Mouse (Mus musculus) spleen, postnatal 4 days (tissue): Measurements from ENCODE around the gene Lrrc15.

Experiments
- DNase-seq, 2 experiments: peaks; one replicate each; pipeline ENCODE4 v3.0.0; 2022; ENCODE audit warnings: low spot score in 2 of 2

Lrrc15 gene

DNA sequence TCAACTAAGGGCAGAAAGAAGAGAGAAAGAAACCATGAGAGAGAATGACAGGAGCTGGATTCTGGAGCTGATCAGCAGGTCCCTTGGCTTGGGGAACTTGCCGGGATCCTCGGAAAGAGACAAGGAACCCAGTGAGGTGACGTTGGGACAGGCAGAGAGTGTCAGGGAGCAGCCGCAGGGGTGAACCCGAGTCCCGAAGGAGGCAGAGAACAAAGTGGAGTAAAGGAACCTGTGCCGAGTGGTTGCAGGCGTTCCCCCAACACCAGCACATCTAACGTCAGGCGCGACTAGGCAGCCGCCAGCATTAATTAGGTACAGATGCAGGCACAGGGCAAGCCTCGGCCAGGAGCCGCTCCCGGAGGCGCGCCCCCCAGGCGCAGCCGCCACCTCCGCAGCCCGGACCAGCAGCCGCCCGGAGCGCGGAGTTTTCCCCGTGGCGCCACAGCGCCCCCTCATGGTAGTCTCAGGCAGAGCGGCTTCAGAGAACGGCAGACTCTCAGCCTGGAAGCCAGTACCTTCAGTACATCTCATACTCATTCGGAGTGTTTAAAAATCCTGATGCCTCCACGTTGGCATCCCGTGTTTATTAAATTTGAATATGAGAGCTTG lies 46.9 kb downstream of the Lrrc15 start:
- peak; percentile 75 to 94 for DNase-seq

DNA sequence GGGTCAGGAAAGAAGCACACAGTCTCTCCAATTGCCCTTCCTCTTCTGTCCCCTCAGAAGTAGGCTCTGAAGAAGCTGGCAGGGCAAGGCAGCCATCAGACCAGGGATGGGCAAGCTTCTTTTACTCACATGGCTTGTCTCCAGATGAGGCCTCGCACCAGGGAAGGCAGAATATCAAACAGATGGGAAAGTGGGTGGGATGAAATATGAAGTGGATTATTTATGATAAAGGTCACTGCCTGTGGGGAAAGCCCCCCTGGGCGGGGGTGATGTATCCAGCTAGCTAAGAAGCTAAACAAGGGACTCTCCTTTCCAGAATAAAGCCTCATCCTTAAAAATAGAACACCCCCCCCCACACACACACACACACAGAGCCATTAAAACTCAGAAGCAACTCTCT lies 47.5 kb downstream of the Lrrc15 start:
- DNase-seq: no peak

DNA sequence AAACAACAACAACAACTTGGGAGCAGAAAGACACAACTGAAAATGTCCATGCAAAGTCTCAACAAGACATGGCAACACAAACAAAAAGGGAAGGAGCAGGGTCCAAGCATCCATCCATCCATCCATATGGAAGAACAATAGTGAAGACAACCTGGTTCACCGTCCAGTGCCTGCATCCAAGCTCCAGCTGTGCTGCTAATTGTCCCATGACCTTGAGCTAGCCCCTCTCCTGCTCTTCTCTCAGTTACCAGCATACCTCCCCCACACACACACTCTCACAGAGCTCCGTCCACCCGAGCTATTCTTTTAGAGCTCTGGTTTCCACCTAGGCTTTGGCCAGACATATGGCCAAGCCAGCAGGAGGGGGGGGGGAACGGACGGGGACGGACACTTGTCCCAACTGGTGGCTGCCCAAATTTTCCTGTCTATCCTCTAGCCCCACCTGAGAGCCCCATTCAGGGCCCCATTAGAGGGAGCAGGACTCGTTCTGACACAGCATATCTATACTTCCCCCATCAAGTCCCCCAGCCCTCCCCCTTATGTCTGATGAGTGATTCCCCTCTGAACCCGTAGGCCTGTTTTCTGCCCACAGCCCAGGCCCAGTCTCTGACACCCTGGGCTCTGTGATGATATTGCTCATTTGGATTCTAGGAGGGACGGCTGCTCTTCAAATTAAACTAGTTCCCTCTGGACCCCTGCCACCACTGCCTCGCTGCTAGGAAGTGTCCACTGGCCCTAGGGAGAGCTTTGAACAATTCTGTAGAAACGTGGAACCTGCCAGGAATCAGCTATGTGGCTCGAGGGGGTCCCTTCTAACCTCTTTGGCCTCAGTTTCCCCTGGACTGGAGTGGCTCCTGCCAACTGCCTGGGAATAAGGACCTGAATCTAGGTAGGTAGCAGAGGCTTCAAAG lies 48.2 kb downstream of the Lrrc15 start:
- no peak for DNase-seq

DNA sequence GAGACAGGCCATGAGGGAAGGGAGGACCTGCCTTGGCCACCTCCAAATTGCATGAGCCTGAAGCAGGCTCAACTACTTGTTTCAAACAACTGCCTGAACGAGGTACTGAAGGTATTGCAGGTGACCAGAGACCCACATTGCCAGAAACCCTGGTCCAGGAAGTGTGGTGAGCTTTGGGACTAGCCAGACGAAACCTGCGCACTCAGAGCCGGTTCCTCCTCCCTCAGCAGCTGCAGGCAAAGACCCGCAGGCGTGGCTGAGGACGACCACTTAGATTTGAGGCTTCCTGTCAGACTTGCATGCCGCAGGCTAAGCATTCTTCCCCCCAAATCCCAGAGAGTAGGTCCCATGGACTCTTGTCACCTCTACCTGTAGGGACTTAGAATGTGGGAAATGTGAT lies 49.0 kb downstream of the Lrrc15 start:
- no peak for DNase-seq

DNA sequence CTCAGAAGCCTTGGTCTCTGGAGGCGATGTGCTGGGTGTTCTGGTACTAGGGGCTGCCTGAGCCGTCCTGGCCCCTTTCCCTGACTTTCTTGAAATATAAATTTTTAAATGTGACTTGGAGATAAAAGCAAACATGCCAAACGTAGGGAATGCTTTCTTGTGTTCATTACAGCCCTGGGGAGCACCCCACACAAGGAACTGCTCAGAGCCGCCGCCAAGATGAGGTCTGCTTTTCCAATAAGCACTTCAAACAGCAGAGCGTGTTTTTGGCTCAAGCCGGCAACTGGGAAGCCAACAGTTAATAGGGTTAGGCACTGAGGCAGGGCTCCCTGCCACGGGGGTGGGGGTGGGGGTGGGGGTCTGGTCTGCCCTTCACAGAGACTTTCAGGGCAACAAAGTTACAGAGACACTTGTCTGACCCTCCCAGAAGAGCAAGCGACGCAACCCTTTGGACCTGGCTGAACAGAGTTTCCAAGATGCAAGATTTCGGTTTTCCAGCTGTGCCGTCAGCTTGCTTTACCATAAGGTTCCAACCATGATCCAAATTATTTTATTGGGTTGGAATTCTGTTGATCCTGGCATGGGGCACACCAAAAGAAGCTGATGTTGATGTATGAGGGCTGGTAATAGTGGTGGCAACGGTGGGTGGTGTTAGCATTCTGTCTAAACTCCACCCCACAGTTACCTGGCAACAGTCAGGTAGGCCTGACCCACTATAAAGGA lies 51.0 kb downstream of the Lrrc15 start:
- DNase-seq: no peak

DNA sequence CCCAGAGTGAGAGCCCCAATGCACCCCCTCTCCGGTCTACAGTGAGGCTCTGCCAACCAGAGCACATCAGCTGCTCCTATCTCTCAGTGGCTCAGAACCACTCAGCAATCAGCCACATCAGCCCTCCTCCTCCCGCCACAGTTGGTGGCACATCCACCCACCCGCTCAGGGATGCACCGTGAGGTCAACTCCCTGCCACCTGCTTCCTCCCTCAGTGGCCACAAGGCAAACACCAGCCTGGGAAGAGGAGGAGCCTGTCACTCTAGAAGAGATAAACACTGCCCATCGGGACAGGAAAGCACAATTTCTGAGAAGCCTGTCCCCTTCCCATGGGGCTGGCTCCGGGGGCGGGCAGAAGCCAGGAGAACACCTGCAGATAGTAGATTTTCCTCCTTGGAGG lies 55.7 kb downstream of the Lrrc15 start:
- DNase-seq: peak in 1 of 2 experiments; percentile 28

DNA sequence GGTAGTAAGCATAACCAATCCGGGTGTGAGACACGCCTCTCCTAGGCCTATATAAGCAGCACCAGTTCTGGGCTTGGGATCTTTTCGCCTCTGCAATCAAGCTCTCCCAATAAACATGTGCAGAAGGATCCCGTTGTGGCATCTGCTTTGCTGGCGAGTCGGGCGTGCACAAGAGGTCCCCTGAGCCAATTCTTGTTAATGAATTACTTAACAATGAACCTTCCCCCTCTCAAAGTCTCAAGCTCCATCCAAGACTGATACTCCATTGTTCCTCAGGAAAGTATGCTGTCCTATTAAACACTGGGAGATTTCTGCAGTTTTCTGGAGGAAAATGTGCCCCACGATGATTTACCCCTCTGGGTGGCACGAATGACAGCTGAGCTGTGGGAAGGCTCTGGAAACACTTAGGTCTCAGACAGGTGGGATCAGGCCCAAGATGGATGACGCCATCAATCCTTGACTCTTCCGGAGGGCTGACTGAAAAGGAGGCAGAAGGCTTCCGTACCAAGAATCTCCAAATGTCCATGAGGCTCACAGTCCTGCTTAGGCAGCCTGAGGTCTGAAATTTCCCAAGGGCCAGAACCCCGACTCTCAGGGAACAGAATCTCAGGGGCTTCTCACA lies 61.8 kb downstream of the Lrrc15 start:
- no peak for DNase-seq
